Mouse (Mus musculus): ENCODE data around the gene Icosl.

DNA sequence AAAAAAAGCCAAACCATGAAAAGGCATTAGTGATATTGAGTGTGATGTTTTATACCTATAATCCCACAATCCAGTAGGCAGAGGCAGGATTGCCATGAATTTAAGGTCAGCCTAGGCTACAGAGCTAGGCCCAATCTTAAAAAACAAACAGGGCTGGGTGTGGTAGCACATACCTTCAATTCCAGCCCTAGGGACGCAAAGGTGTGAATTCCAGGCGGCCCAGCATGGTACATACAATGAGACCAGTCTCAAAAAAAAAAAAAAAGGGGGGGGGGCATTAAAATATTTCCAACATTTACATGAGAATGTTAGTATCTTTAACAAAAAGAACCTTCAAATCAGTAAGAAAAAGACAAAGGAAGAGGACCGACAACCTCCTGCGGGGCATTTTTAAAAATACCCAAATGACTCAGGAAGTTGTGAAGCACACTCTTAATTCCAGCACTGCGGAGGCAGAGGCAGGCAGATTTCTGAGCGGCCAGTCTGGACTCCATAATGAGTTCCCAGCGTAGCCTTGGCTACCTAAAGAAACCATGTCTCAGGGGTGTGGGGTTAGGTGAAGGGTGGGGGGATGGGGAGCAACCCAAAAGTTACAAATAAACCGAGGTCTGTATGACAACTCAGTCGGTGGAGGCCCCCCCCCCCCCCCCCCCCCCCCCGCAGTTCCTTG lies 20.9 kb upstream of the Icosl start:
- no peak for TF ChIP-seq GATA1 (IDR thresholded peaks at IDR 0.05; ENCODE audit: low read length)
- no peak for TF ChIP-seq TAL1 (IDR thresholded peaks at IDR 0.05; ENCODE audit: low read length)

All from erythroblast, embryonic 14.5 days (primary cell).